Mouse (Mus musculus) adrenal gland, postnatal 25 days (tissue): ENCODE results near the gene Mlip. TPM values are rescaled to one million over a fixed set of nuclear protein-coding genes. Genes with fewer than 3 reads are reported as not detected.

Source experiments
- DNase-seq: peaks from one replicate; pipeline ENCODE4 v3.0.0; 2021; ENCODE audit warnings: mixed read lengths
- total RNA-seq: library from RNA; stranded (reverse); gene quantifications from 2 replicates; pipeline ENCODE4 v1.2.3, GENCODE M21; 2021

Gene Mlip
- total RNA-seq, 1 experiment from 2014 or later: 1.0 TPM

DNA sequence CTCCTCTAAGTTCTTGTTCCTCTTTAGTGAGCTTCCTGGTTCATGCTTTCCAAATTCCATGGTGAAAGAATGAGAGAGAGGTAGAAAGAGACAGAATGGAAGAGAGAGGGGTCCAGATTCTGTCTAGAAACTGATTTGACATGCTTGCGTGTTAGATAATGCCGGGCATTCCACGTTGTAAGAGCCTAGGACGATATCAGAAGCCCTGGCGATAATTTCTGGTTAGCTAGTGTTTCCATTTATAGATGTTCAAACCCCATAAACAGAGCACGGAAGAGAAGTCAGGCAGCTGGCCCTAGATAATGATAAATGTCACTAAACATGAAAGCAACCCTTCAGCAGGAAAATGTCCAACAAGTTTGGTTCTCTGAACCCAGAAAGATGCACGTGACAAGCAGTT is 5.1 kb downstream of the Mlip start:
- DNase-seq: no peak

DNA sequence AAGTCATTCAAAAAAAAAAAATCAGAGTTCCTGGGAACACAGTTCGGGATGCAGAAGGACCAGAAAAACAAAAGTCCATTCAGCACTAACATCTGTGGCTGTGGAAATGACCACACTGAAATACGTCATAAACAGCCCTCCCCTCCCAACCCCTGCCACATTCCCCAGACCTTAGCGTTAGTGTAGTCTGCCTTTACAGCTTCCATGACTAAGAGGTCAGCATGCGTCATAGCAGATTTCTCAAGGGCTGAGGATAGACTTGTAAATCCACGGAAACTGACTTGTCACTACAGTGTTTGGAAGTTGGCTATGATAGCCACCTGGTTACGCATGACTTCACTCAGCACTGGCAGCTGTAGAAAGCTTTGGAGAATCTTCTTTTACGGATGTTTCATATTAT is 8.5 kb downstream of the Mlip start:
- DNase-seq: peak; percentile 10

DNA sequence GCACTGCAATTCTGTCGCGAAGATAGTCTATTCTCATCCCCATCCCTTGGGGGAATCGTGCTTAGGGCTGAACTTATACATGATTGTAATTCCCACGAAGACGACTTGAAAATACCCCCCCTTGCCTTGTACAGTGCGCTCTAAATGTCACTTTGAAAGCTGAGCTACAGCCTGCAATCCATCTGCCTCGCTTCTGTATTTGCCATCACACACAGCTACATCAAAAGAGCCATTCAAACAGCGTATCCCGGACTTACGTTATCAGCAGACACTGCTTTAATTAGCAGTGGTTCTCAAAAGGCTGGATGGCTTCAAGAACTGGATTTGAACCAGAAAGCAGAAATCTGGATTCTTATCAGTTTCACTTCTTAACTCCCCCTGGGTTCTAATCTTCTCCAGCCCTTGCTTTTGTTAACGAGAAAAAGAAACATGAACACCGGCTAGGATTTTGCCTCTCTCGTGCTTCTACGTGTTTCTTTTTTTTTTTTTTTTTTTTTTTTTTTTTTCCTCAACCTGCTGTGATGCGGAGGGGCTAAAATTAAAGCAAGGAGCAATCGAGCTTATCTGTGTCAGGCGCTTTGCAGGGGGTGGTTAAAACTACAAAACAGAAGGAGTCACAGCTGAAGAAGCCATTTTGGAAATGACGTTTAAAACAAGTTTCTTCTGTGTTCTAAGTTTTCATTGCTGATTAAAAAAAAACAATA is 12.5 kb downstream of the Mlip start:
- DNase-seq: no peak

DNA sequence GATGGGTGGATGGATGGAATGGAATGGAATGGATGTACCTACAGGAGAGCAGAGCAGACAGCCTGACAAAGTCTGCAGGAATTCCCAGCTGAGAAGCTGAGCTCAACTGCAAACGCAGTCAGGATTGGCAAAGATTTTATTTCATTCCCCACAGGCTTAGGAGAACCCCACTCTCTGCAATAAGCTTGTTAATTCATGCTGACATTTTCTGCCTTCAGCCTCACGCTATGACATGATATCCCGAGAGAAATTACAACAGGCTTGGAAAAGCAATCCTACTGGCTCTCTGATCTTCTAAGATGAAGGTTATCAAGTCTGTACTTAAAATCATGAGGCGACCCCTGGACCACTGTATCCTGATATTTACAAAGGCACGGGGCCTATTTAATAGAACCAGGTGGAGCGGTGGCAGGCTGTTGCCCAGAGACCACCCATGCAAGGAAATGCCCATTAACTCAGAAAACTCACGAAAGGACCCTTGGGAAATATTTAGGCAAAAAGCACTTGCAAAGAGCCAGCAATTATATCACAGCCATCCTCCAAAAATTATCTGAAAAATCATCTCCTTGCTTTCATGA is 13.1 kb downstream of the Mlip start:
- no peak for DNase-seq

DNA sequence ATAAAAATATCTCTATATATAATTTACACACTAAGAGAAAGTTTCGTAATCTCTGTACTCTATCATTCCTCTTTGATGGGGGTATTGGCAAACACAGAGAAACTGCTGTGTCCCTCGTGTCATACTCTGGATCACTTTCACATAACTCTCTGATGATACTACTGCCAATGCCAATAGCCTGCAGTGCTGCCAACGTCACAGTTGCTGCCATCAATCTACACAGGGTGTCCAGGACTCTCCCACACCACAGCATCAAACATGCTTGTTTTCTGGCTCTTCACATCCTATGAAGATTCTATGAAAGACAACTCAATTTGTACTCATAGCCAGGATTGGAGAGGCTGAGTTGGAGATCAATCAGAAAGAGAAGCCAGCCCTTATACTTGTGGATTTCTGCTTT is 17.4 kb downstream of the Mlip start:
- no peak for DNase-seq

DNA sequence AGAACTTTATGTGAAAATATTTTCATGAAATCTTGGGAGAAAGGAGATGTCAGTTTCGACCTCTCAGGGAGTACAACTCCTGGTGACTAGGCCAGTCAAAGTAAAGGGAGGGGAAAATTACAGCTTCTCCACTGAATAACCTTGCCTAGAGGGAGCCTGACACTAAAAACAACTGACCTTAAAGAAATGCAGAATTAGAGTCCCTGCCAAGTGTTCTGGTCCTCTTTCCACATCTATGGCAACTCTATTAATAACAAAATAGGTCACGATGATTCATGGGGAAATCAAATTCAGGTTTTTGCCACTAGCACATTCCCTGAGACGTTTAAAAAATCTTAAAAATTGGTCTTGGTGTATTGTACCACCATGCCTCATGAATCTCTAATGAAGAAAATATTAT is 34.4 kb downstream of the Mlip start:
- DNase-seq: no peak

DNA sequence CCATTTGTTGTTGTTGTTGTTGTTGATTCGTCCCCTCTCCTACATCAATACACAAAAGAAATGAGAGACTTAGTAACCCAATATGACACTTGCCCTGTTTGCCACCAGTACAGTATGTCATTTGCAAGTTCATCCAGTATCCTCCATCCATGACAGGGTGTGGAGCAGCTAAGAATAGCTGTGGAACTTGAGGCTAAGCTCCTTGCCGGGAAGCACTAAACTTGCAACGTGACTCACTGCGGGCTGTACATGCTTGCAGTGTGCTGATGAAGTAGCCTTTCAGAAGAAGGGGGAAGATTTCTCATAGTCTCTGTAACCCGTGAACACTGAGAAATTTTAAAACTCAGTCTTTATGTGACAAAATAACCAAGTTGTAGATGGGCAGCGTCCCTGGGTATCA is 42.2 kb downstream of the Mlip start:
- no peak for DNase-seq

DNA sequence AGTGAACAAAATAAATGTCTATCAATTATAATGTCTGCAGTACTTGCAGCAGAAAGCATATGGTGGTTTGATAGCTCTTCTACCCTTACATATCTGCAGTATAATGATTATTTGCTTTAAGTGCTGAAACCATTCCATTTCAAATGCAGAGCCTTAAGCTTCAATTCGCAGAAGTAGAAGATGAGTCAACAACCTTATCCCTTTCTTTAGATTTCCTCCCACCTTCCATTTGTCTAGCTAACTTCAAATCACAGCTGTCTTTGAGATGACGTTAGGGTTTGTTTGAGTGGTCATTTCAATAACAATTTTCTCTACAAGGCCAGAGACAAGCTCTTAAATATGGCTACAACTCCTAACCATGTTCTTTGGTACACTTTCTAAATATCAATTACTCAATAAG is 47.4 kb downstream of the Mlip start:
- DNase-seq: no peak

DNA sequence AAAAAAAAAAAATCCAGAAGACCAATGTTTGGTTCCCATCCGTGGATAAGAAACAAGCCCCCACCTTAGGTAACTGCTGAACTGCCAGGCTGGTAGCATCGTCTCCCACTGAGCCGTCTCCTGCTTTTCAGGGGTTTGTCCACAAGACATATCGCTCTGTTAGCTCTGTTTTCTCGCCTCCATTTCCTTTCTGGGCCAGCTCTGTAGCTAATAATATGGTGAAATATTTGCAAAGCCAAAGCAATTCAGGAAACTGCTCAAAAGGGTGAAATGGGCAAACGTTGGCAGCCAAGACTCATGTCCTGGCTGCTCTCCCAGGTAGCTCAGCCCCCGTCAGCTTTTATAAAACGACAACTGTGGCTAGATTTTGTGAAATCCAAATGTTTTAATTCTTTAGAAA is 50.4 kb downstream of the Mlip start:
- no peak for DNase-seq

DNA sequence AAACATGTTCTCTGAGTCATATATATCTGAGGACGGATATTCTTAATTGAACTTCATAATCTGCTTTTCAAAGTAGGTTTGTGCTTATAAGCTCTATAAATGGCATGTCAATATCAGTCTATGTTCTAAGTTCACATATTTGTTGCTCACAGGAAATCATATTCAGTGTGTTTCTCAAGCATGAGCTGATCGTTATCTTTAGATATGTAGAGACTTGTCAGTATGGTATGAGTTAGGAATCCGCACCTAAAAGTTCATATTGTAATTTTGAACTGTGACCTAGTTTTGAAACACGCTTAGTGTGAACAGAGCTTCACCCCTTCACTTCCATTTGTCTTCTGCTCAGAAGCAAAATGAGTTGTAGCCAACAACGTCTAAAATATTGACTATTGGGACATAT is 64.8 kb downstream of the Mlip start:
- DNase-seq: no peak

DNA sequence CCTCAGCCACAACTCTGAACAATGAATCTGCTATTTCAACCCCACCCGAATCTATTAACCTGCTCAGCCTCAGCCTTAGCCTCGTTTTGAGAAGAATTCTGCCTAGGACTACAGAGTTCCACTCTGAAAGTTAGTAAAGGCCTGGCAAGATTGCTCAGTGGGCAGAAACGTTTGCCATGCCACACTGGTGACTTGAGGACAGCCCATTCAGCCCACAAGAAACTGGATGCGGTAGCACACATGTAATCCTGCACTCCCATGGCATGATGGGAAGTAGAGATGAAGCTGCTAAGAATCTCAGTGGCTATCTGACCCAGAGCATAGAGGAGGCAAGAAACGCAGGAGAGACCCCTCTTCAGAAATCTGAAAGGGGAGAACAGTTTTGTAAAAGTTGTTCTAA is 73.4 kb downstream of the Mlip start:
- DNase-seq: no peak

DNA sequence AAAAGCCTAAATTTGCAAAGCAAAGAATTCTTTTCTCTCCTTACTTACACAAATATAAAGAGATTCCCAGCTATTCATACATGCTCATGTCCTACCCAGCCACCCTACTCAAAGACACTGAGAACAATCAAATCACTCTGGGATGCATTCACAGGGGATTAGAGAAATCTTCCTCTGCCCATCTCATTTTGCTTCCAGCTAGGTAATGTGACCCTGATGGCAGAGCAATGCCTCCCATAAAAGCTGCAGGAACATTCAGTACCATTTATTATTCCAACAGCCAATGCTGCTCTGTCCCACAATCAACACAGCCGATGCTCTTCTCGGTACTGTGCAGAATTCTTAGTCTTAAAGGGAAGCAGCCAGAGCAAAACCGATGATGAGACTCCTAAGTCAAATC is 74.7 kb downstream of the Mlip start:
- DNase-seq: no peak

DNA sequence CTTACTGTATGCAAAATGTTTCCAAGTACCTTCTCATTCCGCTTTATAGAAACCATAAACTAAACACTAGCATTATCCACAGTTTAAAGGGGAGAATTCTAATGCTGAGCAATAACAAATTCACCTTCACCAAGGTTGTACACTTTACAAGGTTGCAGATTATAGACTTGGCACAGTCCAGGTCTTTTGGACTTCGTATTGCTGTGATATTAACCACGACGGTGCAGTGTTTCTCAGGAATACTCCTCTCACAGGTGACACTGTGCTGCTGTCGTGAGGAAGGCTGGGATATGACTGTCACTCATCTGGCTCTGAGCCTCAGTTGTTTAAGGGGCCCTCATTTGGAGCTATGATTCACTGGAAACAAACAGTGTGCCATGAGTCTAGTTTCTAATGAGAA is 75.5 kb downstream of the Mlip start:
- no peak for DNase-seq

DNA sequence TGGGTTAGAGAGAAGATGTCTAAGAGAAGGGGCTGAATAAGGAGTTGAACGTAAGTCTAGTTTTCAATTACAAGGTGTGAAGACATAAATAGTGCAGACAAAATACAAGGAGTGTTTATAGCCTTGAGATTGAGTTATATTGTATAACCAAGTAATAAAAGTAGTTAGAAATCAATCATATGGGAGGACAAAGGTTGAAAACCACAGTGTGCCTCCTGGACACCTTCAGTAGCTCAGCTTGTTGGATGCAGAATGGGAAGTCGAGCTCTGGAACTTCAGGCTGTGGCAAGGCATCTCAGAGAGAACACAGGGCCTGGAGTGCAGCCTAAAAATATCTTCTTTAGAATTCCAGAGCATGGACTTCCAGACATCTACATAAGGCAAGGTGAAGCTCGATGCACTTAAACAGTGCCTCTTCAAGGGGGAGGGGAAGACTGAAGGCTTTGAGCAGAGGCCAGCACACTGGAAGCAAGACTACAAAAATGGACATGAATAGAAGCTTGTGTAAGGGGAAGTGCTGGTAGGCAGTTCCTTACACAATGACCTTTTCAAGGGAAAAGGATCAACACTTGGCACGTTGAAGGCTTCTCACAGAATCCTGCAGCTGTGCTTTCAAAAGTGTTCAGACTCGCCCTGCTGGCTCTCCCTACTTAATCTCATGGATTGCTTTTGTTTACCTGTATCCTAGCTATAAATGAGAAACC is 76.2 kb downstream of the Mlip start:
- DNase-seq: no peak

DNA sequence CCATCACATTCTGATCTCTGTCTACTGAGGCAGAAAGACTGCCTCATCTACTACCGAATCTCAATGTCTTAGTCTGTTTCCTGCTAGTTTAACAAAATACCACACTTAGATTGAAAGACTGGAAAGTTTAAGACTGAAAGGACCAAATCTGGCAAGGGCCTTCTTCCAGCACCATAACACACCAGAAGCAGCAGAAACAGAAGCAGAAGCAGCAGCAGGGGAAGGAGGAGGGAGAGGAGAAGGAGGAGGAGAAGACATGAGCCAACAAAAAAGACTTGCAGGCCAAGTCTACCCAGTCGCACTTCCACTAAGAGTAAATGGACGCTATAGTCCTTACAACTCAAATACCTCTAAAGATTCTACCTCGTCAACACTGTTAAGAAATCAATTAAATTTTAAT is 80.0 kb downstream of the Mlip start:
- no peak for DNase-seq

DNA sequence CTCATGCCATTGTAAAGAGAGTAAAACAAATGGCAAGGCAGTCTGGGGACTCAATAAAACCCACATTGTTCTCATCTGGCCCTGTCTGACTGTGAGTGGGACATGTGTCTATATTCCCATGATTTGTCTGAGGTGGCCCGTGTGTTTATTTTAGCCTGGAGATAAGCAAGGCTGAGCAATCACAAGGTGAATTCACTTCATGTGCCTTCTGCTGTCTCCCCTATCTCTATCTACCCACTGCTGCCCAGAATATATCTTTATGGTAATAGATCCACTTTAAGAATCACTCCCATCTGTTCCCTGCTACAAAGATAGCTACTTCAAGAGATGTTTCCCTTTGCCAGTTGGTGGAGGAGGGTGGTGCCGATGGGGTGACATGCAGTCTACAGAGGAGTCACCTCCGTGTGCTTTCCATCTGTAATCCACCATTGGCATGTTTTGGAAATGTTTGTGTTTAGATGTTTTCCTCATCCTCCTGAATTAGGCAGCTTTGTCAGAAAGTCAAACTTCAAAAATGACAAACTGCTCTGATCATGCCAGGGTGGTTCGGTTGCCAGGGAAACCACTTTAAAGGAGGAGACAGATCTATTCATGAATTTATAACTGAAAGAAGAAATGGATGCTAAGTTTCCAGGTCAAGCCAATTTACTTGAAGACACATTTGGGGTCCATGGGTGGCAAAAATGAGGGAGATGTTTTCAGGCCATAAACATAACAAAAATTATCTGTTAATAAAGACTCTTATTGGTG is 87.3 kb downstream of the Mlip start:
- no peak for DNase-seq

DNA sequence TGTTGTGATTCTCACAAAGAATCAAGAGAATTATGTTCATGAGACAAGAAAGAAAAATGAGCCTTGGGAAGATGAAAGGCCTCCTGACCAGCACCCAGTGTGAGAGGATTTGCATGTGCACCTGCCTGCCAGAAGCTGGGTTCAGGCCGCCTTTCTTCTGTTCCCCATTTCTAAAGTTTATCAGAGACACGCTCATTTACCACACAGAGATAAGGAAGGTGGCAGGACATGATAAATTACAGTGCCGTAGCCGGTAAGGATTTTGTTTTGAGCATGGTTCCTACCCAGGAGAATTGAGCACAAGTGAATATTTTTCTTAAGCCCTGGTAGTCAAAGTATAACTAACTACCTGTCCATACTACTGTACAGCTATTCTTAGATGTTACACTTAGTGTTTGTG is 93.7 kb downstream of the Mlip start:
- DNase-seq: no peak

DNA sequence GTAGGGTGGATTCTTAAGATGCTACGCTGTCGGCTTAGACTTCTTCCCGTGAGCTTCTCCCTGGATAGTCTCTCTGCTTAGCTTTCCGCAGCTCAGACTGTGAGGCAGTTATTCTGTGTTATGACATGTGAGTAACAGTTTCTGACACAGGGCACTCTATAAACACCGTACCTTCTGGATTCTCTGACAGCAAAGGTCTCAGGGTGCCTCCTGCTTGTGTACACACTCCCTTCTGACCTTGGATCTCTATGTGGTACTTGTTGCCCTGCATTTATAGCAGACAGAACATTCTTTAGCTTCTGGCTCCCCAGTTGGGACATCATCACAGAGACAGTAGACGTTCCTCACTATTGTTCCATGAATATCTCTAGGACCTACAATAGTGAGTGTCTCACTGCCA is 94.5 kb downstream of the Mlip start:
- DNase-seq: no peak

DNA sequence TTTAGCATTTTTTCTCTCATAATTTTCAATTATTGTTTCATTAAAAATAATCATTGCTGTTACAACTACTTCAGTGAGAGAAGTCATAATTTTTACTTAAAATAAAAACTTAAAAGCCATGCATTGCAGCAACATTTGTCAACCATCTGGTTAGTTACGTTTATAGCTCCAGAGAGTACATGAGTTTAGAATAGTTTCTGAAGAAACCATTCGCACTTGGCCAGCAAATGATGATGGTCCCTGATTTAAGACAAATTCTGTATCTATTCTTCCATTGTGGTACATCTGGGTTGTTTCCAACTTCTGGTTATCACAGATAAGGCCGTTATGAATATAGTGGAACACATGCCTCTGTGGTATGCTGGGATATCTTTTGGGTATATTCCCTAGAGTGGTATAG is 98.3 kb downstream of the Mlip start:
- no peak for DNase-seq

DNA sequence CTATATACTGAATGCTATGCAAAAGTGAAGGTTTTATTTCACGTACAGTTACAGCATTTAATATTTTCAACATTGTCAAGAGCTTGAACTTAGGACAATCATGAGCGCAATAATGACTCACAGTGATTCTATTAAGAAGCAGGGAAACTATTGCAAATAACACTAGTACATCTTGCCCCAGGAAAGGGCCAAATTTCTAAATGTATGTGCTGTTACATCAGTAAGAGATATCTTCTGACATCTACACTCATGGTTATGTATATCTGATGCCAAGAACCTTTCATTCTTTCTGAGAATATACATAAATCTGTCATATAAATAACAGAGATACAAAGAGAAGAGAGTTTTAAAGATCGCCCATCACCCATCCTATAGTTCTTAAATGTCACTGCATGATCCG is 100.0 kb downstream of the Mlip start:
- DNase-seq: no peak

DNA sequence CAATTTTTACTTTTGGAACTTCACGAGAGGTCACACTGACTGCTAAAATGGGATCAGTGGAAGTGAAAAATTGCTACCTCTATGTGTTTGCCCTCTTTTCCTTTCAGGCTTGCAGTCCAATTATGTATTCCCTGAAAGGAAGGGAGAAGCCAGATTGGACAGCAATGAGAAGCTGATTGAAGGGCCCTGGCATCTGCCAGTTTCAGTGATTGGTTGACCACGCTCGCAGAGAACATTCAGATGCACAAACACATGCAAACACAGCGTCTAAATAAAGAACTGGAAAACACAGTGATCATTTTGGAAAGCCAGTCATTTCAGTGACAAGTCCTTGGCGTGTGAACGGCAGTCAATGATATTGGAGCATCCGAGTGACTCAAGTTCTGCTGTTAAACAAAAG is 100.6 kb downstream of the Mlip start:
- DNase-seq: no peak

DNA sequence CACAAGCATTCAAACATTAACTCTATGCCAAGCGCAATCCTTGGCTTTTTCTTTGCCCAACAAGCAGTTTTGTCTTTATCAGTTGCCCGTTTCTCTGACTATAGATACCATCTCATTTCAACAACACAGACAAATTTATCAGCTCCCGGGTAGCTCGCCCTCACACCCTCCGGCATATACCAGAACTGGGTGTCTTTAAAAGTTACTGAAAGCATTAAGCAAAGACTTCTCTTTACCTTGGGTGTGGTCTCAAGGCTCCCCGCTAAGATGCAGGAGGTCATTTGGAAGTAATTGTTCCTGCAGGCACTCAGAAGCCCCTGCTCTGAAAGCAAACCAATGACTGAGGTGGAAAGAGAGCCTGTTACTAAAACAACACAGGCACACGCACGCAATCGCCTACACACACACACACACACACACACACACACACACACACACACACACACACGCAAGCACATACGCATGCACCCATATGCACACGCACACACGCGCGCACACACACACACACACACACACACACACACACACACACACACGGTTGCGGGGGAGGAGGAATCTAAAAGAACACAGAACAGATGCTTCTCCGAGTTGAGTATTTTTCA is 101.2 kb downstream of the Mlip start:
- no peak for DNase-seq

DNA sequence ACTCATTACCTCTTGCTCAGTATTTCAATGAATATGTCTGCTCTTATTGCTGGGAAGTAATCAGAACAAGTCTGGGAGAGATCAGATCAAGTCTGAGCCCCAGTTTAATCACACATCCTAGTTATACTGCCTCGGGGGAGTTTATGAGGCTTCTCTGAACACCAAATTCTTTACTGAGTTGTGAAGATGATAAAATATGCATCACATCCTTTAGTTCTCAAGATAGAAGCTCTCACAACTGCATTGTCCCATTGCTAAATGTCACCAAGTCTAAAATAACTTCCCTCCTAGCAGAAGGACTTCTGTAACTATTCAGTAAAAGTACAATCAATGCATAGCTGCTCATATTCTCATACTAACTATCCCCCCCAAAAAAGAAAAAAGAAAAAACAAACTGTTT is 154.5 kb downstream of the Mlip start:
- no peak for DNase-seq
